Mouse (Mus musculus) heart, adult 18-20 months (tissue): ENCODE data around the gene Padi1. TPM values are rescaled to one million over a fixed set of nuclear protein-coding genes. Genes with fewer than 3 reads are reported as not detected.

Experiments used
- DNase-seq, 2 experiments: peaks; one replicate each; pipeline ENCODE4 v3.0.0; 2021 to 2022; ENCODE audit warnings: mixed read lengths in 1 of 2
- total RNA-seq, 2 experiments: library from RNA; stranded (reverse); gene quantifications; 2 replicates each; pipeline ENCODE4 v1.2.3; 2021

The Padi1 gene
- total RNA-seq, 2 experiments from 2014 or later, result 0.23 TPM; not detected in 1

GRCm38 (mm10) chr4:140784292-140784945, 61.2 kb downstream of the Padi1 start:
- no peak for DNase-seq

GRCm38 (mm10) chr4:140782821-140783220, 62.8 kb downstream of the Padi1 start:
- no peak for DNase-seq

- no peak for DNase-seq
Measured at GRCm38 (mm10) chr4:140780507-140780906, 65.1 kb downstream of the Padi1 start.

- DNase-seq, result peak; percentile 26 to 31
Measured at GRCm38 (mm10) chr4:140779803-140780397, 65.7 kb downstream of the Padi1 start.

- DNase-seq, result no peak
Measured at GRCm38 (mm10) chr4:140776623-140777022, 69.0 kb downstream of the Padi1 start.

GRCm38 (mm10) chr4:140775876-140776275, 69.7 kb downstream of the Padi1 start:
- DNase-seq, result no peak

- no peak for DNase-seq
Measured at GRCm38 (mm10) chr4:140774893-140775292, 70.7 kb downstream of the Padi1 start.

GRCm38 (mm10) chr4:140774025-140774800, 71.4 kb downstream of the Padi1 start, which contains the start of gene Padi4:
Padi4 (minus strand) TSS chr4:140774236.
- no peak for DNase-seq

- DNase-seq, result peak in 1 of 2 experiments; percentile 58
Measured at GRCm38 (mm10) chr4:140771091-140771490, 74.5 kb downstream of the Padi1 start.

- DNase-seq, result peak; percentile 73 to 77
Measured at GRCm38 (mm10) chr4:140770433-140770832, 75.1 kb downstream of the Padi1 start.

- DNase-seq, result no peak
Measured at GRCm38 (mm10) chr4:140768973-140769372, 76.6 kb downstream of the Padi1 start.

GRCm38 (mm10) chr4:140765936-140766335, 79.6 kb downstream of the Padi1 start:
- DNase-seq, result peak in 1 of 2 experiments; percentile 23

- peak; percentile 42 to 74 for DNase-seq
Measured at GRCm38 (mm10) chr4:140763158-140763557, 82.4 kb downstream of the Padi1 start.

Other genes with a start within 250 kb of the Padi1 start
- 10 to 100 TPM; 68.5 to 72.7 TPM for gene Arhgef10l, start 179.8 kb downstream of the Padi1 start, total RNA-seq
- 10 to 100 TPM; 12.2 to 14.9 TPM for gene Rcc2, start 145.2 kb downstream of the Padi1 start, total RNA-seq
- gene Padi6, start 103.1 kb downstream of the Padi1 start, total RNA-seq, result not detected
- 1 to 10 TPM in 1 of 2 experiments, under 1 TPM in 1; 0.51 to 1.5 TPM for gene Padi4, start 71.5 kb downstream of the Padi1 start, total RNA-seq
- under 1 TPM in 1 of 2 experiments, not detected in 1; 0.15 TPM for gene Padi3, start 35.1 kb downstream of the Padi1 start, total RNA-seq
- gene Padi2, start 60.6 kb upstream of the Padi1 start, total RNA-seq, result 1 to 10 TPM in 1 of 2 experiments, under 1 TPM in 1; 0.97 to 1.4 TPM
- 1,000 to 10,000 TPM; 1,306 to 1,387 TPM for gene Sdhb, start 115.4 kb upstream of the Padi1 start, total RNA-seq
- gene Atp13a2, start 141.1 kb upstream of the Padi1 start, total RNA-seq, result 10 to 100 TPM; 14.3 to 17.3 TPM
- 1 to 10 TPM; 1.6 to 2.5 TPM for gene Mfap2, start 164.6 kb upstream of the Padi1 start, total RNA-seq
- gene Crocc, start 214.8 kb upstream of the Padi1 start, total RNA-seq, result 1 to 10 TPM; 4.1 to 4.3 TPM
- 10 to 100 TPM; 13.4 to 14.5 TPM for gene Necap2, start 232.6 kb upstream of the Padi1 start, total RNA-seq
- not detected for gene Spata21, start 242.6 kb upstream of the Padi1 start, total RNA-seq